Mouse (Mus musculus) embryonic facial prominence, embryonic 13.5 days (tissue): ENCODE results near the gene Lancl2. TPM values are rescaled to one million over a fixed set of nuclear protein-coding genes. Genes with fewer than 3 reads are reported as not detected.
A peak's percentile ranks its signal among the peaks of the same experiment; 100 is the strongest.

Source experiments
- ATAC-seq: fragments of 200-750 bp; cut with Nextera tagmentation; 2 replicates; pipeline ENCODE4 v1.8.0; 2017; ENCODE audit warnings: low read depth; ENCODE audit not compliant: insufficient number of reproducible peaks, insufficient read depth, low FRiP score, low TSS enrichment
- H3K27ac ChIP-seq: fragments of 300-500 bp; sonication (generic); 2 replicates; pipeline ENCODE4 v1.5.1; 2015; ENCODE audit warnings: moderate library complexity, mild to moderate bottlenecking, inconsistent platforms
- H3K27me3 ChIP-seq: fragments of 300-500 bp; sonication (generic); 2 replicates; pipeline ENCODE4 v1.6.1; 2015; ENCODE audit warnings: mild to moderate bottlenecking, inconsistent platforms
- H3K36me3 ChIP-seq: fragments of 300-500 bp; sonication (generic); 2 replicates; pipeline ENCODE4 v1.6.1; 2015; ENCODE audit warnings: mild to moderate bottlenecking, inconsistent platforms
- H3K4me1 ChIP-seq: fragments of 300-500 bp; sonication (generic); 2 replicates; pipeline ENCODE4 v1.6.1; 2015; ENCODE audit warnings: inconsistent platforms
- H3K4me2 ChIP-seq: fragments of 300-500 bp; sonication (generic); 2 replicates; pipeline ENCODE4 v1.6.1; 2015; ENCODE audit warnings: moderate library complexity, mild to moderate bottlenecking, inconsistent platforms
- H3K4me3 ChIP-seq: fragments of 300-500 bp; sonication (generic); 2 replicates; pipeline ENCODE4 v1.5.1; 2015; ENCODE audit warnings: mild to moderate bottlenecking, inconsistent platforms
- H3K9ac ChIP-seq: fragments of 300-500 bp; sonication (generic); 2 replicates; pipeline ENCODE4 v1.6.1; 2015; ENCODE audit warnings: mild to moderate bottlenecking, inconsistent platforms
- H3K9me3 ChIP-seq: fragments of 300-500 bp; sonication (generic); 2 replicates; pipeline ENCODE4 v1.6.1; 2016; ENCODE audit warnings: inconsistent platforms
- WGBS: fragments of 180-500 bp; shearing (Covaris S2); methylation state at CpG from one replicate; pipeline ENCODE4 v1.1.7; 2015; ENCODE audit warnings: mixed read lengths; 5-methylcytosine and 5-hydroxymethylcytosine counted together
- polyA plus RNA-seq: library from polyadenylated mRNA; unstranded; fragments of >200 nt; fragmentation: Nextera tagmentation; extraction: Ambion mirVana; gene quantifications from 2 replicates; pipeline ENCODE4 v1.2.1, GENCODE M21; 2015

Lancl2 gene
- polyA plus RNA-seq = 29.9 and 30.5 TPM in 2 replicates

DNA sequence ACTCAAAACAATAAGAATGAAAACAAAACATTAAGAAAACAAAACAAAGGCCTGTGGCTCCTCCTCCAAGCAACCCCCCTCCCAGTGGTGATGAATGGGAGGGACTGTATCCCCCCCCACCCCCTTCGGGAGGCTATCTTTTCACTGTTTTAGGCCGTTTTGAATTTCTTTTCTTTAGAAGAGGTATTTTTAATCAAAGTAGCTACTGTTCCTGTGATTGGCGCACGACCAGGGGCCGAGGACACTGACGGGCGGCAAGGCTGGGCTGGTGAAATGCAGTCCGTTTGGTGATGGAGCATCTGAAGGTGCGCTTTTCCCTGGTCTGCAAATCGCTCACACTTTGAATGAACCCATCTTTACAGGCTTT, at the start of gene Lancl2:
Gene Lancl2, plus strand, starts transcription at position 165 of the 367 bp plus-strand sequence.
- H3K4me2 ChIP-seq = peak within 1 kb of the TSS; percentile 70
- peak within 1 kb of the TSS; percentile 70 for H3K4me3 ChIP-seq
- WGBS = under 1% methylated on average over 10 of the region's 10 CpGs
- H3K27me3 ChIP-seq = no peaks in the 10 kb centered on the region
- no peak; the same call in 1 of the 2 replicates for ATAC-seq
- peak within 1 kb of the TSS; percentile 89 for H3K9ac ChIP-seq
- H3K4me1 ChIP-seq = peaks cover 6% of the 10 kb centered on the region; the same call in 1 of the 2 replicates
- no peaks in the 10 kb centered on the region for H3K9me3 ChIP-seq
- no peaks in the 10 kb centered on the region for H3K36me3 ChIP-seq
- H3K27ac ChIP-seq = peak within 1 kb of the TSS; percentile 99

DNA sequence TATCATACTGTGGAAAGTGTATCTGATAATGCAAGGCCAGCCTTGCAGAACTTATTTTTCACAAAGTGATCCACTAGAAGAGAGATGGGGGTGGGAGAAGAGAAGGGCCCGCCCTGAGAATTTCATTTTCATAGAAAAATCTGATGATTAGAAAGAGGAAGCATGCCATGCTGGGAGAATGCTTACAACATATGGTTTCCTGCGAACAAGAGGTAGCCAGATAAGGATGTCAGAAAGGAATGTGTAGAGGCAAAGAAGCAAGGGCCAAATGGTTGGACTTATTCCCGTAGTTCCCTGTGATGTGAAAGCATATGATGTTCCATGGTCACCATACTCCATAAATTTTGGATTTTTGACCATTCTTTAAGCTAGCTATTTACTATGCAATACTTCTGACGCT, 41.0 kb upstream of the Lancl2 start:
- Histone ChIP-seq H3K27ac (no peak overlapping the region), H3K9me3 (no peaks in the 10 kb centered on the region), H3K4me1 (no peaks in the 10 kb centered on the region), H3K4me2 (no peak overlapping the region), H3K36me3 (no peaks in the 10 kb centered on the region), H3K27me3 (no peaks in the 10 kb centered on the region), H3K9ac (no peak overlapping the region), H3K4me3 (no peak overlapping the region)
- no peak for ATAC-seq
- 84% methylated on average over 4 of the region's 4 CpGs for WGBS

DNA sequence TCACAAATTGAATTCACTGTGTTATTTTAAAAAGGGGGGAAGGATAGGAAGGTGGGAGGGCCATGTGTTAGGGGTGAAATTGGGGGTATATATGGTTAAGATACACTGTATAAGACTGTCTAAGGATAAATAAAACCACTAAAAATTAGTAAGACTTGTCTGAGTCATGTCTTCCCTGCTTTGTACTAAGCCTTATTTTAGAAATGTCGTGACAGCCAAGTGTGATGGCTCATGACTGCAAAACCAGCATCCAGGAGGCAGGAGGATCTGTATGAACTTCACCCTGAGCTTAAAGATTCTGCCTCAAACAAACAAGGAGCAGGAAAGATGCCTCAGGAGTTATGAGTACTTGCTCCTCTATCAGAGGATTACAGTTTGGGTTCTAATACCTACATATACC, 18.2 kb upstream of the Lancl2 start:
- Histone ChIP-seq H3K9me3 (no peaks in the 10 kb centered on the region), H3K4me3 (no peak overlapping the region), H3K4me2 (no peak overlapping the region), H3K27ac (no peak overlapping the region), H3K9ac (no peak overlapping the region), H3K27me3 (no peaks in the 10 kb centered on the region), H3K36me3 (peaks cover 26% of the 10 kb centered on the region), H3K4me1 (no peaks in the 10 kb centered on the region)
- 97% methylated on average over 1 of the region's 1 CpGs for WGBS
- no peak for ATAC-seq

DNA sequence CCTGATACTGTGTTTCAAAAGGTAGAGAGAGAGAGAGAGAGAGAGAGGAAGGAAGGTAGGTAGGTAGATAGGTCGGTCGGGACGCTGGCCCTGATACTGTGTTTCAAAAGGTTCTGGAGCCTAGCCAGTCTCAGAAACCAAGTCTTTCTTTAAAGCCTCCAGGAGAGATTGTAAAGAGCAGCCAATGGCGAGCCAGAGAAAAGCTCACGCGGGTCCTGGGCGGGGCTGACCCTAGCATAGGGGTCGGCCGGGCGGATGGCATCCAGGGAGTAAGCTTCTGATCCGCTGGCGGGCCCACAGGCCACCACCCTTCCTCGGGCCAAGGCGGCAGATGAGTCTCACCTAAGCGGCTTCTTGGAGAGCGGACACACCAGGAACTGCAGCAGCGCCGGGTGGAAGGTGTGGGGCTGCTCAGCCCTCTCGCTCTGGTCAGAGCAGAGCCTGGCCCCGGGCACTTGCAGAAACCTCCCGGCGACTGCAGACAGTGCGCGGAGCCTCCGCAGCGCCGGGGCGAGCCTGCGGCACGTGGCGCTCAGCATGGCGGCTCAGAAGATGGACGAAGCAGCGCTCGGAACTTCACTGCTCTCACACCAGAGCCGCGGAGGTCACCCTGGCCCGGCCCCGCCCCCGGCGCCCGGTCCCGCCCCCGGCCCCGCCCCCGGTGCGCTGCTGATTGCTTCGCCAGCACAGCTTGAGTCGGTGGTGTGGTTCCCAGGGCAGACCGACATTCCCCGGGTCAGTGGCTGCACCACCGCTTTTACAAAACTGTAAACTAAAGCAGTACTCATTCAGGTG, 10.7 kb upstream of the Lancl2 start, which contains the start of gene Pyurf:
Gene Pyurf, minus strand, starts transcription at position 612 of the 795 bp plus-strand sequence.
- no peaks in the 10 kb centered on the region for H3K4me1 ChIP-seq
- WGBS = under 1% methylated on average over 48 of the region's 52 CpGs
- no peaks in the 10 kb centered on the region for H3K9me3 ChIP-seq
- H3K36me3 ChIP-seq = peaks cover 21% of the 10 kb centered on the region
- ATAC-seq = peak; percentile 97
- H3K27me3 ChIP-seq = no peaks in the 10 kb centered on the region
- peak within 1 kb of the TSS; percentile 62 for H3K4me2 ChIP-seq
- peak within 1 kb of the TSS; percentile 93 for H3K27ac ChIP-seq
- peak within 1 kb of the TSS; percentile 83 for H3K9ac ChIP-seq
- H3K4me3 ChIP-seq = peak within 1 kb of the TSS; percentile 88

DNA sequence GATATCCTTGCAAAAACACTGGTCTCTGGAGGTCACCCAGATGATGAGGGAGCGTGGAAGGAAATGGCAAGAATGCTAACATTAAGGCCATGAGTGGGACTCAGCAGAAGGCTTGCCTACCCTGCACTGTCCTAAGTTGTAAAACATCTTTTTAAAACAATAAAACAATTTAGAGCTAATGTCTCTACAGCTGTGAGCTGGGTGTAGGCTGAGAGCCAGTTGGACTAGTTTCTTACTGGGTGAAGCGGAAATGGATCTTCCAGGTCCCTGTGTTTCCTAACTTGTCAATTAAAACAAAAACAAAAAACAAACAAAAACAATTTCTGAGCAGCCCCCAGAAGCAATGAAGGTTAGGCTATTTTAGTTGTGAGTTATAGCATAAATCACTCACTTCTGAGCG, 9.2 kb upstream of the Lancl2 start:
- no peaks in the 10 kb centered on the region for H3K4me1 ChIP-seq
- ATAC-seq = no peak

DNA sequence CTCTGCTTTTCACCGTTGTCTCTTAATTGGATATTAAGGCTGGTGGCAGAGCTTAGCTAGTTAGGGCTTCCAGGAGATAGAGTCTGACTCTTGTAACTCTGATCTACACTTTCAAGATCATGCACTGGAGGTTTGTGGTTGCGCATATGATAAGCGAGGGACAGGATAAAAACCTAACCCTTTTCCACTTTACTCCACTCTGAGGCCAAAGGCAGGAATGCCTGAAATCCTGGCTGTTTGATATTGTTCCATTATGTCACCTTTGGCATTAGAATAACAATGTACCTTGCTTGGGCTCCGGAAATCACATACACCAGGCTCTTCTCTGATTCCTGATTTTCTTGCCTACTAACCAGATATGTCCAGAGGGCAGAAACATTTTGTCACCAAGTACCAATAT, 654 bp upstream of the Lancl2 start:
- ATAC-seq = no peak
- WGBS = 66% methylated on average over 4 of the region's 4 CpGs
- Histone ChIP-seq H3K4me2 (peak overlapping the region; percentile 70), H3K9me3 (no peaks in the 10 kb centered on the region), H3K4me3 (no peak overlapping the region), H3K4me1 (peaks cover 6% of the 10 kb centered on the region; the same call in 1 of the 2 replicates), H3K36me3 (no peaks in the 10 kb centered on the region), H3K9ac (no peak overlapping the region), H3K27me3 (no peaks in the 10 kb centered on the region), H3K27ac (no peak overlapping the region)

More for the DNA sequence above, 9.2 kb upstream of the Lancl2 start:
- Histone ChIP-seq H3K36me3 (peaks cover 9% of the 10 kb centered on the region; the same call in 1 of the 2 replicates), H3K9ac (no peak overlapping the region), H3K27me3 (no peaks in the 10 kb centered on the region), H3K4me3 (no peak overlapping the region), H3K9me3 (no peaks in the 10 kb centered on the region), H3K4me2 (no peak overlapping the region), H3K27ac (no peak overlapping the region)
- 82% methylated on average over 3 of the region's 3 CpGs for WGBS

DNA sequence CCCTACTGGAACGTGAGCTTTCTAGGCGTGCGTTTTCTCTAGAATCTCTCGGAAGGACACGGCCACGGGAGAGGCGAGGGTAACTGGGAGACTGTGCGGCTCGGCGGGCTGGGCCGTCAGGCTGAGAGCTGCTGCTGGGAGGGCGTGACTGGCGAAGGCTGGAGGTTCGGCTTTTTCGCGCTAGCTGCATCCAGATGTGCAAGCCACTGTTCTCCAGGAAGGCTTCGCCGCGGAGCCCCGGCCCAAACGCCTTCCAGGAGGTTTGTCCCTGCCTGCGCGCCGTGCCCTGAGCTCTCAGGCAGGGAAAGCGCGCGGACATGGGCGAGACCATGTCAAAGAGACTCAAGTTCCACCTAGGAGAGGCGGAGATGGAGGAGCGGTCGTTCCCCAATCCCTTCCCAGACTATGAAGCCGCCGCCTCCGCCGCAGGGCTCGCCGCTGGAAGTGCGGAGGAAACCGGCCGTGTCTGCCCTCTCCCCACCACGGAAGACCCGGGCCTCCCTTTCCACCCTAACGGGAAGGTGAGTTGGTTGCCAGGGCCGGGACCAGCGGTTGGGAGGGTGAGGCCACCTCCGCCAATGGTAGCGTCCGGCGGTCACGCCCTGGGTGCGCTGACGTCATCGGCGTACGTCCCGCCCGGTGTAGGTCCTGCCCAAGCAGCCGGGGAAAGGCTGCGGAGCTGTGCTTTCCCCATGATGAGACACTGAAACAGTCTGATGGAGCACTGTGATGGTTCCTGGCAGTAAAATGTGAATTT, 581 bp downstream of the Lancl2 start:
- Histone ChIP-seq H3K4me2 (peak overlapping the region; percentile 70), H3K27me3 (no peaks in the 10 kb centered on the region), H3K36me3 (no peaks in the 10 kb centered on the region), H3K4me1 (peaks cover 6% of the 10 kb centered on the region; the same call in 1 of the 2 replicates), H3K9ac (peak overlapping the region; percentile 89), H3K27ac (peak overlapping the region; percentile 99), H3K4me3 (peak overlapping the region; percentile 70), H3K9me3 (no peaks in the 10 kb centered on the region)
- under 1% methylated on average over 59 of the region's 59 CpGs for WGBS
- peak; percentile 100 for ATAC-seq

DNA sequence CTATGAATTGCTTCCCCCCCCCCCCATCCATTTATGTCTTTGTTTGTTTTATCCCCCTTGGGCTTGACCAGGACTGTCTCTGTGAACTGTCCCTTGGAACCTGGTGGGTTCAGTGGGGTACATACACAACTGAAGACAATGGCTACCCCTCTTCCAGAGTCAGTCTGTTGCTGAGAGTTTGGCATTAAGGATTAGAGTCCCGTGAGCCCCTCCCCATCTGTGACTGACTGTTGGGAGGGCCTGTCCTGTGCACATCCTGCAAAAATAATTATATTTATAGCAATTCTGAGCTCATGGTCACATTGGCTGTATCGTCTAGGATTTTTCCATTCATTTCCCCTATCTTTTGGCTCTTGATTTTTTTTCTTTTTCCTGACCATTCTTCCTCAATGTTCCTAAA, 1.4 kb downstream of the Lancl2 start:
- Histone ChIP-seq H3K4me1 (peaks cover 6% of the 10 kb centered on the region; the same call in 1 of the 2 replicates), H3K27ac (peak overlapping the region; percentile 99), H3K4me3 (peak overlapping the region; percentile 70), H3K36me3 (no peaks in the 10 kb centered on the region), H3K9ac (peak overlapping the region; percentile 89), H3K4me2 (peak overlapping the region; percentile 70), H3K9me3 (no peaks in the 10 kb centered on the region), H3K27me3 (no peaks in the 10 kb centered on the region)
- no peak for ATAC-seq
- 21% methylated on average over 2 of the region's 2 CpGs for WGBS

DNA sequence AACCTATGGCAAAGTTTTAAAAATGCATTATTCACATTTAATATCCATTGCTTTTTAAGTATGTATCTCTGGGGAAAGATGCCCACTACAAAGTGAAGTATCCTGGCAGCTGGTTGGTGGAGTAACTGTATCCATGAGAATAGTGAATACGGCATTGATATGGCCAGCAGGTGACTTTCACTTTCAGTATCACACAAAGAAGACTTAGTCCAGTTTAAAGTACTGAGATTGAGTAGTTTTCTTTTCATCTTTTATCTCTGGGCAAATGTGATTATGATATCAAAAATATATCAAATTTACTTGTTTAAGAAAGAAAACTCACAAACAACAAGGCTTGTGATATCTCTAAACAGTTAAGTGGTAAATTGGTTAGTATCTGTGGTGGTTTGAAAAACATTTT, 4.4 kb downstream of the Lancl2 start:
- H3K9ac ChIP-seq = no peak overlapping the region
- no peak overlapping the region for H3K4me2 ChIP-seq
- no peaks in the 10 kb centered on the region for H3K9me3 ChIP-seq
- peaks cover 9% of the 10 kb centered on the region; the same call in 1 of the 2 replicates for H3K4me1 ChIP-seq
- H3K27ac ChIP-seq = no peak overlapping the region
- ATAC-seq = no peak
- no peak overlapping the region for H3K4me3 ChIP-seq
- 91% methylated on average over 1 of the region's 1 CpGs for WGBS
- H3K27me3 ChIP-seq = no peaks in the 10 kb centered on the region
- H3K36me3 ChIP-seq = no peaks in the 10 kb centered on the region

DNA sequence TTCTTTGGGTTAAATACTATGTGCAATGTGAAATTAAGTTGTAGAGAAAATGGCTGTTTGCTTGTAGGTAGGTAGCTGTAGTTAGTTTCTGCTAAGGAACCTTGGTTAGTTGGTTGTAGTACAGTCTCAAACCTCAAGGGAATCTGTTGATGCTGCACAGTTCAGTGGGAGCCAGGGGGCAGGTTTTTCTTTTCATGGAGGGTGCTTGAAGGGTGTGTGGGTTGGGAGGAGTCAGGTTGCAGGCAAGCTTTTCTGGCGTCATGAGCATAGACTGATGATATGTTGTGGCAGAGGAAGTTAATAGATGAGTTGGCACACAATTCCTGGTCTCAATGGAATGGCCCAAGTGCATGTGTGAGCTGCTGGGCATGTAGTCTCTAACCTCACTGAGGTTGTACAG, 9.4 kb downstream of the Lancl2 start:
- peaks cover 5% of the 10 kb centered on the region; the same call in 1 of the 2 replicates for H3K4me1 ChIP-seq
- ATAC-seq = no peak
- H3K9me3 ChIP-seq = no peaks in the 10 kb centered on the region
- H3K27ac ChIP-seq = no peak overlapping the region
- no peaks in the 10 kb centered on the region for H3K27me3 ChIP-seq
- H3K4me3 ChIP-seq = no peak overlapping the region
- H3K4me2 ChIP-seq = no peak overlapping the region
- WGBS = 14% methylated on average over 1 of the region's 1 CpGs
- no peak overlapping the region for H3K9ac ChIP-seq
- peaks cover 7% of the 10 kb centered on the region; the same call in 1 of the 2 replicates for H3K36me3 ChIP-seq

DNA sequence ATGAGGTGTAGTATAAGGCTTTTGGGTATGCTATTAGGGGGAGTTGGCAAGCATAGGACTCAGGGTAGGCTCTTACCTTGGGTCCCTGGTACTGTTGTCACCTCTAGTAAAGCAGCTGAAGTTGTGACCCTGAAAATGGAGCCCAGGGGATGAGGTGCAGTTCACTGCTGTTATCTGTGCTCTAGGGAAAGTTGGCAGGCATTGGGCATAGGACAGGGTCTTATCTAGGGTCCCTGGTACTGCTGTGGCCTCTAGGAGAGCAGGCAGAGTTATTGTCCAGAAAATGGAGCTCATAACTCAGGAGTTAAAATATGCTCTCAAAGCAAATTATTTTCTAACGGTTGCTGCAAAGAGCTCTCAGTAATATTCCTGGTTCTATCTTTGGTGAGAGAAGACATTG, 19.0 kb downstream of the Lancl2 start:
- H3K9ac ChIP-seq = no peak overlapping the region
- WGBS = 92% methylated on average over 1 of the region's 1 CpGs

More for the DNA sequence above, 19.0 kb downstream of the Lancl2 start:
- Histone ChIP-seq H3K4me2 (no peak overlapping the region), H3K27me3 (no peaks in the 10 kb centered on the region), H3K4me1 (no peaks in the 10 kb centered on the region), H3K27ac (no peak overlapping the region), H3K36me3 (peaks cover 16% of the 10 kb centered on the region), H3K4me3 (no peak overlapping the region), H3K9me3 (no peaks in the 10 kb centered on the region)
- no peak for ATAC-seq
